Mouse (Mus musculus): Measurements from ENCODE around the gene Tmem121b. TPM values are rescaled to one million over a fixed set of nuclear protein-coding genes. Genes with fewer than 3 reads are reported as not detected.

Gene Tmem121b
- total RNA-seq, 2 experiments from 2014 or later, result 37.4 to 40.7 TPM

Other genes starting within 250 kb of the Tmem121b start
- not detected for gene D330020A13Rik, start 199.4 kb downstream of the Tmem121b start, total RNA-seq (2021)
- gene B4galnt3, start 199.2 kb downstream of the Tmem121b start, total RNA-seq (2021), result under 1 TPM; 0.51 to 0.62 TPM
- 10 to 100 TPM; 42.9 to 45.2 TPM for gene Kdm5a, start 129.7 kb downstream of the Tmem121b start, total RNA-seq (2021)
- gene Ccdc77, start 129.4 kb downstream of the Tmem121b start, total RNA-seq (2021), result 1 to 10 TPM; 5.0 to 5.4 TPM
- 1 to 10 TPM; 8.7 to 8.8 TPM for gene Il17ra, start 30.6 kb downstream of the Tmem121b start, total RNA-seq (2021)
- gene Hdhd5, start 37.5 kb upstream of the Tmem121b start, total RNA-seq (2021), result 10 to 100 TPM; 27.7 to 30.5 TPM
- 10 to 100 TPM; 11.4 to 15.1 TPM for gene Cecr2, start 172.6 kb upstream of the Tmem121b start, total RNA-seq (2021)

Data from layer of hippocampus, adult 18-20 months (tissue).